Mouse (Mus musculus) granulocyte monocyte progenitor cell, adult 5-6 weeks (primary cell): ENCODE measurements around the gene Kel. TPM values are rescaled to one million over a fixed set of nuclear protein-coding genes. Genes with fewer than 3 reads are reported as not detected.

Experiments used
- ATAC-seq: replicated peaks from 2 replicates; pipeline ENCODE4 v1.8.0; 2016; ENCODE audit warnings: mild to moderate bottlenecking, moderate TSS enrichment, inconsistent platforms; ENCODE audit not compliant: poor library complexity, severe bottlenecking
- total RNA-seq, 2 experiments: library from RNA; stranded (forward) in 1 of 2; stranded (reverse) in 1 of 2; fragments of 200-712, 200-1000 nt in 1 of 2; fragments of >200 nt in 1 of 2; fragmentation: Nextera tagmentation in 1 of 2; gene quantifications; 2 replicates each; pipeline ENCODE4 v1.2.3; 2014 to 2017

Kel gene
- total RNA-seq (2014; fragmentation: Nextera tagmentation) (0.98 and 13.5 TPM in 2 replicates), total RNA-seq (2017) (0.13 and 1.7 TPM in 2 replicates)

GRCm38 (mm10) chr6:41704123-41704522 is at the start of gene Kel:
Gene Kel, minus strand, starts transcription at chr6:41704339.
- ATAC-seq: no peak

- no peak for ATAC-seq
These were observed 40.7 kb upstream of the Kel start for GRCm38 (mm10) chr6:41744664-41745392.

GRCm38 (mm10) chr6:41741101-41741500 is 37.0 kb upstream of the Kel start:
- ATAC-seq: no peak

- ATAC-seq: no peak
These were observed 30.8 kb upstream of the Kel start for GRCm38 (mm10) chr6:41734719-41735470.

GRCm38 (mm10) chr6:41727989-41728609 is 24.0 kb upstream of the Kel start:
- ATAC-seq: no peak; the same call in 1 of the 2 replicates

- ATAC-seq: no peak
These were observed 17.3 kb upstream of the Kel start for GRCm38 (mm10) chr6:41721430-41721829.

- ATAC-seq: no peak
These were observed 6.1 kb upstream of the Kel start for GRCm38 (mm10) chr6:41710281-41710680.

- ATAC-seq: no peak
These were observed 2.1 kb upstream of the Kel start for GRCm38 (mm10) chr6:41706275-41706674.

- no peak for ATAC-seq
These were observed 1.2 kb downstream of the Kel start for GRCm38 (mm10) chr6:41702928-41703327.

GRCm38 (mm10) chr6:41701245-41701644 is 2.9 kb downstream of the Kel start:
- no peak for ATAC-seq

GRCm38 (mm10) chr6:41694407-41694806 is 9.7 kb downstream of the Kel start:
- ATAC-seq: no peak

- ATAC-seq: no peak
These were observed 11.9 kb downstream of the Kel start for GRCm38 (mm10) chr6:41692200-41692599.

- ATAC-seq: no peak
These were observed 18.5 kb downstream of the Kel start for GRCm38 (mm10) chr6:41685596-41685995.

GRCm38 (mm10) chr6:41684911-41685310 is 19.2 kb downstream of the Kel start:
- no peak for ATAC-seq

GRCm38 (mm10) chr6:41684131-41684530 is 20.0 kb downstream of the Kel start, which contains the start of gene Llcfc1:
Gene Llcfc1, plus strand, starts transcription at chr6:41684431.
- ATAC-seq: no peak

GRCm38 (mm10) chr6:41681656-41682055 is 22.5 kb downstream of the Kel start:
- ATAC-seq: no peak

- no peak for ATAC-seq
These were observed 23.5 kb downstream of the Kel start, which contains the start of gene Trpv5 for GRCm38 (mm10) chr6:41680669-41681068. Gene Trpv5, minus strand, starts transcription at chr6:41680769.

- no peak for ATAC-seq
These were observed 27.6 kb downstream of the Kel start for GRCm38 (mm10) chr6:41676530-41676929.

- ATAC-seq: peak; percentile 70
These were observed 41.8 kb downstream of the Kel start for GRCm38 (mm10) chr6:41662320-41662719.

GRCm38 (mm10) chr6:41658487-41658886 is 45.7 kb downstream of the Kel start:
- ATAC-seq: no peak

- peak; percentile 65 for ATAC-seq
These were observed 49.5 kb downstream of the Kel start for GRCm38 (mm10) chr6:41654648-41655047.
